In genomic region chr8:108645660-108646059, GRCm38 (mm10) we compare ENCODE assay signal across 25 mouse cellular contexts.
"Had no signal": no experiment of that assay in that cellular context is flagged by ENCODE, and none has a peak within 500 bp of the region (broad histone marks: within the 10 kb centered on the region; RNA-seq: fewer than 3 reads in every experiment).

No protein-coding gene starts in this region.

- H3K9me3 ChIP-seq: heart, embryonic 13.5 days; heart, embryonic 15.5 days; hindbrain, embryonic 10.5 days; hindbrain, embryonic 12.5 days; intestine, embryonic 15.5 days; limb, embryonic 10.5 days; limb, embryonic 12.5 days; liver, embryonic 13.5 days; liver, embryonic 15.5 days had no signal

- H3K27me3 ChIP-seq: heart, embryonic 13.5 days; heart, embryonic 15.5 days; hindbrain, embryonic 12.5 days; intestine, embryonic 15.5 days; limb, embryonic 12.5 days; liver, embryonic 13.5 days; liver, embryonic 15.5 days had no signal

- H3K4me3 ChIP-seq: heart, adult 2 months; heart, embryonic 13.5 days; heart, embryonic 15.5 days; hindbrain, embryonic 10.5 days; hindbrain, embryonic 12.5 days; intestine, embryonic 15.5 days; layer of hippocampus, adult 2 months; left cerebral cortex, adult 2 months; limb, embryonic 10.5 days; limb, embryonic 12.5 days; liver, embryonic 13.5 days; liver, embryonic 15.5 days had no signal

- H3K36me3 ChIP-seq: heart, embryonic 13.5 days; heart, embryonic 15.5 days; hindbrain, embryonic 10.5 days; hindbrain, embryonic 12.5 days; intestine, embryonic 15.5 days; limb, embryonic 10.5 days; limb, embryonic 12.5 days; liver, embryonic 13.5 days; liver, embryonic 15.5 days had no signal

- H3K27ac ChIP-seq: heart, adult 2 months; heart, embryonic 13.5 days; heart, embryonic 15.5 days; hindbrain, embryonic 10.5 days; hindbrain, embryonic 12.5 days; hindbrain, embryonic 14.5 days; intestine, embryonic 15.5 days; layer of hippocampus, adult 2 months; left cerebral cortex, adult 2 months; limb, embryonic 10.5 days; limb, embryonic 12.5 days; liver, embryonic 13.5 days; liver, embryonic 15.5 days had no signal

- H3K9ac ChIP-seq: heart, embryonic 13.5 days; heart, embryonic 15.5 days; hindbrain, embryonic 12.5 days; hindbrain, embryonic 14.5 days; intestine, embryonic 15.5 days; limb, embryonic 12.5 days; liver, embryonic 13.5 days; liver, embryonic 15.5 days had no signal

- H3K4me1 ChIP-seq: heart, embryonic 15.5 days; hindbrain, embryonic 12.5 days; liver, embryonic 15.5 days had no signal

- ATAC-seq: hindbrain, embryonic 16.5 days; inflammation-experienced regulatory T-cells, adult 6 months; intestine, embryonic 15.5 days; intestine, postnatal 0 days had no signal

- DNase-seq: gastrocnemius, postnatal 14 days; gastrocnemius, postnatal 36 days; heart, adult 11 months; heart, adult 2 months; heart, postnatal 4 days; kidney, adult 18-20 months; kidney, adult 8-10 months; kidney, postnatal 10 days; kidney, postnatal 25 days; liver; liver, embryonic 13.5 days had no signal
